Mouse (Mus musculus) forebrain, embryonic 13.5 days (tissue): Measurements from ENCODE around the gene Irgc1. TPM values are rescaled to one million over a fixed set of nuclear protein-coding genes. Genes with fewer than 3 reads are reported as not detected.

ENCODE experiments used
- ATAC-seq: fragments of 200-750 bp; cut with Nextera tagmentation; 2 replicates; pipeline ENCODE4 v1.8.0; 2017
- H3K27ac ChIP-seq: fragments of 300-500 bp; sonication (generic); 2 replicates; pipeline ENCODE4 v1.5.1; 2015; ENCODE audit warnings: inconsistent platforms, mild to moderate bottlenecking, moderate library complexity
- H3K27me3 ChIP-seq: fragments of 300-500 bp; sonication (generic); 2 replicates; pipeline ENCODE4 v1.6.1; 2015; ENCODE audit warnings: mild to moderate bottlenecking, inconsistent platforms
- H3K36me3 ChIP-seq: fragments of 300-500 bp; sonication (generic); 2 replicates; pipeline ENCODE4 v1.6.1; 2015; ENCODE audit warnings: mild to moderate bottlenecking, inconsistent platforms; ENCODE audit not compliant: poor library complexity, severe bottlenecking
- H3K4me1 ChIP-seq: fragments of 300-500 bp; sonication (generic); 2 replicates; pipeline ENCODE4 v1.6.1; 2015; ENCODE audit warnings: inconsistent platforms
- H3K4me2 ChIP-seq: fragments of 300-500 bp; sonication (generic); 2 replicates; pipeline ENCODE4 v1.6.1; 2015; ENCODE audit warnings: inconsistent platforms, mild to moderate bottlenecking, moderate library complexity
- H3K4me3 ChIP-seq: fragments of 300-500 bp; sonication (generic); 2 replicates; pipeline ENCODE4 v1.5.1; 2015; ENCODE audit warnings: mild to moderate bottlenecking, inconsistent platforms
- H3K9ac ChIP-seq: fragments of 300-500 bp; sonication (generic); 2 replicates; pipeline ENCODE4 v1.6.1; 2015; ENCODE audit warnings: mild to moderate bottlenecking, inconsistent platforms
- H3K9me3 ChIP-seq: fragments of 300-500 bp; sonication (generic); replicated peaks from 2 replicates; pipeline ENCODE4 v1.6.1; 2016; ENCODE audit warnings: inconsistent platforms
- WGBS: fragments of 180-500 bp; shearing (Covaris S2); methylation state at CpG from one replicate; pipeline ENCODE4 v1.1.7; 2015; 5-methylcytosine and 5-hydroxymethylcytosine counted together
- polyA plus RNA-seq: library from polyadenylated mRNA; unstranded; fragments of >200 nt; fragmentation: Nextera tagmentation; extraction: Ambion mirVana; gene quantifications from 2 replicates; pipeline ENCODE4 v1.2.1, GENCODE M21; 2015

Gene Irgc1
- polyA plus RNA-seq, 1 experiment from 2014 or later, result 0.15 TPM

DNA sequence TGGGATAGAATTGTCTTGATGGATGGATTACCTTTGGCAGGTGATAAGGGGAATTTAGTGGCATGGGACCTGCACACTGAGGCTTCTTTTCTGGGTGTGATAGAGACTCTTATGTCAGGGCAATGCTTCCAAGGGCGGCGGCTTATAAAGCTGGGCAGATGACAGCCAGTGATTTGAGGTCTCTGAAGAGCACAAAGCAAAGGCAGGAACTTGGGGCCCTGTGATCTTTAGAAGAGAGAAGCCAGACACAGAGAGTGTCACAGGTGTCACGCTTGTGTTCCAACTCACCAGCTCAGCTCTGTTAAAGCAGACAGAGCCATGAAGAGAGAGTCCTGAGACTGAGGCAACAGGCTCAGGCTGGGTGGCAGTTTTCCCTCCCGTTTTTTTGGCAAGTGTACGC, 15.8 kb upstream of the Irgc1 start:
- Histone ChIP-seq H3K9me3 (peaks cover 4% of the 10 kb centered on the region), H3K36me3 (no peaks in the 10 kb centered on the region), H3K27me3 (peaks cover 6% of the 10 kb centered on the region; the same call in 1 of the 2 replicates), H3K4me3 (no peak overlapping the region), H3K9ac (no peak overlapping the region), H3K4me1 (peaks cover 4% of the 10 kb centered on the region; the same call in 1 of the 2 replicates), H3K27ac (no peak overlapping the region), H3K4me2 (no peak overlapping the region)
- WGBS, result 83% methylated on average over 5 of the region's 5 CpGs
- ATAC-seq, result no peak

DNA sequence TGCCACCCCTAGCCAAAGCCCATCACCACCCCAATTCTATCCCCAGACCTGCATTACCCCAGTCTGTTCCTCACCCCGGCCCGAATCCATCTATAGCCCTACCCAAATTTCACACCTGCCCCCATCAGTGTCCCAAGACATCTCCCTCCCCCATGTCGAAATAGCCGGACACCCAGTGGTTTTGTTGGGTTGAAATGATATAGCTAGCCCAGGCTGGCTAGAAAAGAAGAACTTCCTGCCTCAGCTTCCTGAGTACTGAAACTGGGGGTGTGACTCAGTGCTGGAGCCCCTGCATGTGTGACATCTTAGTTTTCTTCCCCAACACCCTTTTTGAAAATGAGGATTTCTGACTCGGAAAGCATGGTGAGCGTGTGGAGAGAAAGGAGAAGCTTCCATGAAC, 14.7 kb upstream of the Irgc1 start:
- Histone ChIP-seq H3K27me3 (peaks cover 11% of the 10 kb centered on the region; the same call in 1 of the 2 replicates), H3K4me3 (no peak overlapping the region), H3K4me2 (no peak overlapping the region), H3K27ac (no peak overlapping the region), H3K36me3 (no peaks in the 10 kb centered on the region), H3K4me1 (peaks cover 9% of the 10 kb centered on the region), H3K9me3 (peaks cover 4% of the 10 kb centered on the region), H3K9ac (no peak overlapping the region)
- 95% methylated on average over 6 of the region's 6 CpGs for WGBS
- ATAC-seq, result no peak

DNA sequence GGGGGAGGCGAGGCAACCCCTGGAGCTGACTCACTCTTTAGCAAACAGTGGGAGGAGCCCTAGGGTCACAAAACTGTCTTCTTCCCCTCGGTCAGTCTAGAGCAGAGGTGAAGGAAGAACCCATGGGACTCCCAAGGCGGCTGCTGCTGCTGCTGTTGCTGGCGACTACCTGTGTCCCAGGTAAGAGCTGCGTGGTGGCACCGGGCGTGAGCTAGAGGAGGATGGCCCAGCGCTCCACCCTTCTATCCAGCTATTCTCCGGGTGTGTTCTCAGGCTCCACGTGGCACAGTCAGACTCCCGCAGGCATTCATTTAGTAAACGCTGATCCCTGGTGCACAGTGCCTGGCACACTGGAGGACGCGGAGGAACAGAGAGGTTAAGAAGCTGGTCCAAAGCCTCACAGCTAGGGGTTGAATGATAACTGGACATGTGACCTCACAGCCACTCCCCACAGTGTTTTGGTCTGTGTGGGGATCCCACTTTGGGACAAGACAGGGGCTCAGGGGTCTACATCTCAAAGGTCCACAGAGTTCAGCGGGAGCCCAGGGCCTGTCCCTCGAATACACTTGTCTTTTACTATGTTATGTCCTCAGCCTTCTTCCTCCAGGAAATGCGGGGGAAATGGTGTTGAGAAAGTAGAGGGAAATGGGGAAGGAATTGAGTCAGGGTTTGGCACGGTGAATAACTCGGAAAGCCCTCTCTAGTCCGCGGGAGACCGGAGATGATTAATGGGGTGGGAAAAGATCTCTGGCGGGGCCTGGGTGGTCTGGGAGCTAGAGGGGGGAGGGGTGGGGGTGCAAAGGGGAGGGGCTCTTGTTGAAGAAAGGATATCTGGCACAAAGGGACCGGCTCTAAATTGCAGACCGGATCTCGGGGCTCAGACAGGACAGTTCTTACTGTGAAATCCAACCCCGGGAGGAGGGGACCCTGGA, 10.6 kb upstream of the Irgc1 start, which contains the start of gene Plaur:
Gene Plaur, plus strand, starts transcription at position 97 of the 932 bp plus-strand sequence.
- no peaks in the 10 kb centered on the region for H3K9me3 ChIP-seq
- no peak within 1 kb of the TSS for H3K4me3 ChIP-seq
- H3K4me2 ChIP-seq, result peak within 1 kb of the TSS; percentile 19; the same call in 1 of the 2 replicates
- H3K36me3 ChIP-seq, result no peaks in the 10 kb centered on the region
- H3K4me1 ChIP-seq, result peaks cover 9% of the 10 kb centered on the region
- no peak within 1 kb of the TSS for H3K9ac ChIP-seq
- WGBS, result 7% methylated on average over 25 of the region's 27 CpGs
- H3K27me3 ChIP-seq, result peaks cover 16% of the 10 kb centered on the region; the same call in 1 of the 2 replicates
- ATAC-seq, result peak; percentile 24; the same call in 1 of the 2 replicates
- H3K27ac ChIP-seq, result no peak within 1 kb of the TSS

DNA sequence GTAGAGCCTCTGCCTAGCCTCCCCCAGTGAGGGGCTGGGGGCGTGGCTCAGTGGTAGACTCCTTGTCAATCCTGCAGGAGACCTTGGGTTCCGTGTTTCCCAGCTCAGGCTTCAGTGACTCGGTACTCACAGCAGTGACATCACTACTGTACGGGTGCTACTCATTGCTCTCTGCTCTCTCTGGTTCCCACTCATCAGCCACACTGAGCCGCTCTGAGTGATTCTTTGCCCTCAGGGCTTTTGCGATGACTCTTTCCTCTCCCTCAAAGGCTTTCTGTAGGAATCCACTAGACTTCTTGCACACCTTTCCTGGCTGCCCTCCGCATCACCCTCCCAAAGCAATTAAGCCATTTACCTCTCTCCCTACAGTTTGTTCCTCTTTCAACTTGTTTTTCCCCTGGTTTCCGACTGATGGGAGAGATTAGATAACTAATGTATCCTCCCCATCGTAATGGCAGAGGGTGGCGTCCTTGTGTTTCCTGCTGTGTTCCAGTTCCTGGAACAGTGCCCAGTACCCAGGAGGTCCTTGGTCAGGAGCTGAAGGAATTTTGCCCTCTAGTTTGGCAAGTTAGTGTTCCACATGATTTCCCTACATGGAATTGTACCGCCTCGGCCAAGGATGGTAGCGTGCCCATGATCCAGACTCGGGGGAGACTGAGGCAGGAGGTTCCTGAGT, 9.4 kb upstream of the Irgc1 start:
- Histone ChIP-seq H3K4me3 (no peak overlapping the region), H3K4me1 (peaks cover 9% of the 10 kb centered on the region), H3K27me3 (peaks cover 16% of the 10 kb centered on the region; the same call in 1 of the 2 replicates), H3K4me2 (no peak overlapping the region), H3K9me3 (no peaks in the 10 kb centered on the region), H3K36me3 (no peaks in the 10 kb centered on the region), H3K9ac (no peak overlapping the region), H3K27ac (no peak overlapping the region)
- 75% methylated on average over 14 of the region's 14 CpGs for WGBS
- ATAC-seq, result no peak

DNA sequence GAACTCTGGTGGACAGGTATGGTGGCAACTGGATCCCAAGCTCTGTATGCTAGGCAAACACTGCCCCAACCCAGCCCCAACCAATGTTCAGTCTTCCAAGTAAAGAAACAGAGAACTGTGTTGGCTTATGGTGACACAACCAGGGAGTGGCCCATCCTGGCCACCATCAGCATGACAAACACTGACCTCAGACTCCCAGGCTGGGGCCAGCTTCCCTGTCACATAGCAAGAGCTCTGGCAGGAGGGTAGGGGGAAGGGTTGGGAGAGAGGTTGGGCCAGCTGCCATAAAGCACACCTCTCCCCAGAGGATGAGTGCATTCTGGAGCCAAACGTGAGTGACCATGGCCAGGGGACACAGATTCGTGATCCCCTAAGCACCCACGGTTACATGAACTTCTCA, 7.7 kb upstream of the Irgc1 start:
- Histone ChIP-seq H3K36me3 (no peaks in the 10 kb centered on the region), H3K9ac (no peak overlapping the region), H3K4me1 (peaks cover 9% of the 10 kb centered on the region), H3K27ac (no peak overlapping the region), H3K9me3 (no peaks in the 10 kb centered on the region), H3K4me3 (no peak overlapping the region), H3K4me2 (no peak overlapping the region), H3K27me3 (peaks cover 16% of the 10 kb centered on the region; the same call in 1 of the 2 replicates)
- 72% methylated on average over 3 of the region's 3 CpGs for WGBS
- no peak for ATAC-seq

DNA sequence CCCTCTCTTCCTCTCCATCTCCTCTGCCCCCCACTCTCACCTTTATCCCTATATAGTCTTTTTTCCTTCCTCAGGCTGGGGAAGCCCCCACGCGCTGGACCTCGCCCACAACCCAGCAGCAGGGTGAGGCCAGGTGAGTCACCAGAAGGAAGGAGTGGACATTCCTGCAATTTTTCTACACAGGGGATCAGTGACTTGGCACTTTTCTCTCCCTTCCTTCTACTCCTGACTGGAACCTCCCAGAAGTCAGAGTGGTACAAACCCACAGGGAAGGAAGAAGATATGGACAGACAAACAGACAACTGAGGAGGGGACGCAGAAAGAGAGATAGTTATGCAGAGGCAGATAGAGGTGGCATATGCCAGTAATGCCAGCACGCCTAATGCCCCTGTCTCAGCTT, 7.3 kb upstream of the Irgc1 start:
- Histone ChIP-seq H3K27ac (no peak overlapping the region), H3K9me3 (no peaks in the 10 kb centered on the region), H3K36me3 (no peaks in the 10 kb centered on the region), H3K4me1 (peaks cover 9% of the 10 kb centered on the region), H3K27me3 (peaks cover 16% of the 10 kb centered on the region; the same call in 1 of the 2 replicates), H3K9ac (no peak overlapping the region), H3K4me3 (no peak overlapping the region), H3K4me2 (no peak overlapping the region)
- no peak for ATAC-seq
- WGBS, result 80% methylated on average over 5 of the region's 5 CpGs

DNA sequence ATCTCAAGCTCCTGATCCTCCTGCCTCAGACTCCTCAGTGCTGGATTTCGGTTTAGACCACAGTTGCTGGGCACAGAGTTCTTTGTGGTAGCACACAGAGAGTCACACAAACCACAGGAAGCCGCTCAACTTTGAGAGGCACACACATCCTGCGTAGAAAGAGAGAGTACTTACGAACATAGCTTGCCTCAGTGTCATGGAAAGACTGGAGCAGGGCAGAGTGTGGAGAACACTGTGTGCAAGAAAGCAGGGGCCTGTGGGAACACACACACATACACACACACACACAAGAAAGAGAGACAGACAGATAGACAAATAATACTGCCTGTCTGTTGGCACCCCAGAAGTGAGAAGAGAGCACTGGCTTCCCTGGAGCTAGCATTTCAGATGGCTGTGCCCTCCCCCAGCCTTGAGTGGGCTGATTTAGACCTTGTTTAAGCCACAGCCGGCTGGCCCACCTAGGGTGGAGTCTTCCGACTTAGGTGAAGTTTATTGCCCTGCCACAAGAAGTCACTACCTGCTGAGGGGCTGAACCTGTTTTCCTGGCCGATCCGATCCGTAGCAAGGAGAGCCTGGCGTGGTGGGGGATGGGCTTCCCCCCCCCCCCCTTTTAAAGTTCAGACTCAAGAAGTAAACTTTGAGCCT, 5.8 kb upstream of the Irgc1 start:
- H3K36me3 ChIP-seq, result no peaks in the 10 kb centered on the region
- no peaks in the 10 kb centered on the region for H3K9me3 ChIP-seq
- H3K4me2 ChIP-seq, result no peak overlapping the region
- no peak overlapping the region for H3K27ac ChIP-seq
- ATAC-seq, result no peak
- peaks cover 5% of the 10 kb centered on the region for H3K4me1 ChIP-seq
- 79% methylated on average over 10 of the region's 10 CpGs for WGBS
- no peak overlapping the region for H3K4me3 ChIP-seq
- H3K9ac ChIP-seq, result no peak overlapping the region
- H3K27me3 ChIP-seq, result peaks cover 11% of the 10 kb centered on the region; the same call in 1 of the 2 replicates

DNA sequence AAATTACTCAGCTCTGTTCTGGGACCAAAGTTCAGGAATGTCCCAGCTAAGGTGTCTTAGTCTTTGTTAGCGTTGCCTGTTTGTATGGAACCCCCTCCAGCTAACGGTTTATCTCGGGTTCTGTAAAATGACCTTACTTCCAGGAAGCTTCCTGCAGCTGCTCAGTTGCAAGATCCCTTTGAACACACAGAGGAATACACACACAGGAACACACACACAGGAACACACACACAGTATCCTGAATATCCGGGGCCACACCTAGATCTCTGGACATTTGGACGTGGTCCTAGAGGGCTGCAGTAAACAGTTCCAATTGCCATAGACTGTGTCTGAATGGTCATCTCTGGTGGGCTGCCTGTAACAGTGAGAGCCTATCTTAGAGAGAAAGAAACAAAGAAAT, 3.6 kb upstream of the Irgc1 start:
- Histone ChIP-seq H3K4me2 (no peak overlapping the region), H3K4me1 (no peaks in the 10 kb centered on the region), H3K36me3 (no peaks in the 10 kb centered on the region), H3K9ac (no peak overlapping the region), H3K27me3 (peaks cover under 1% of the 10 kb centered on the region; the same call in 1 of the 2 replicates), H3K27ac (no peak overlapping the region), H3K4me3 (no peak overlapping the region), H3K9me3 (no peaks in the 10 kb centered on the region)
- WGBS, result 86% methylated on average over 5 of the region's 5 CpGs
- no peak for ATAC-seq

DNA sequence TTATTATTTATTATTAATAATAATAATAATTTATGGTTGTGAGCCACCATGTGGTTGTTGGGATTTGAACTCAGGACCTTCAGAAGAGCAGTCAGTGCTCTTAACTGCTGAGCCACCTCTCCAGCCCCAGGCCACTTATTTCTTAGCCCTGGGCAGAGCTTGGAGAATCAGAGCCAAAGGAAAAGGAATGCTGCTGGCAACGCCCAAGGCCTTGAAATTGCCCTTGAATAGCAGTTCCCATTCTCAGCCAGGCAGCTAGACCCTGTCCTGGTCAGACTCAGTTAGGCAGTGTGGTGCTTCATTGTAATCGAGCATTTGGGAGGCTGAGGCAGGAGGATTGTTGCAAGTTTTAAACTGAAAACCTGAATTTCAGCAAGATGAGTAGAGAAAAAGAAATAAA, 2.1 kb upstream of the Irgc1 start:
- H3K4me1 ChIP-seq, result no peaks in the 10 kb centered on the region
- H3K27ac ChIP-seq, result no peak overlapping the region
- WGBS, result 84% methylated on average over 2 of the region's 2 CpGs
- no peaks in the 10 kb centered on the region; the same call in 1 of the 2 replicates for H3K27me3 ChIP-seq
- no peak overlapping the region for H3K4me2 ChIP-seq
- H3K36me3 ChIP-seq, result no peaks in the 10 kb centered on the region
- H3K4me3 ChIP-seq, result no peak overlapping the region
- H3K9ac ChIP-seq, result no peak overlapping the region
- H3K9me3 ChIP-seq, result no peaks in the 10 kb centered on the region
- ATAC-seq, result no peak

DNA sequence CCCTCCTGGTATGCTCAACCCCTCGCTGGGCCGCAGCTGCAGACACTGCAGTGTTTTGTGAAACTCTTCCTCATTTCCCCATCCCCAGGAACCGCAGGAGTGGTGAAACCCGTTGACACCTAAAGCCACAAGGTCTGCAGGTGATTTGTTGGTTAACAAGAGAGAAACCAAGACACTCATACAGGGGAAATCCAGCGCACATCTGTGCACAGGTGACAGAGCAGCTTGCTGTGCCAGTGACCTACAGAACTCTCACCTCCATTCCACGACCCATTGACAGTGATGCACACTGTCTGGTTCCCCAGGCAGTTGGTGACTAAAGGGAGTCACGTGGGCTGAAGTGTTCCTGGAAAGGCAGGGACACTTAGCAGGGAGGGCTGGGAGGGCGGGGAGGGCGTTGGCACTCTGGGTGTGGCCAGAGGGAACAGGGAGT, 1.5 kb downstream of the Irgc1 start:
- no peaks in the 10 kb centered on the region; the same call in 1 of the 2 replicates for H3K27me3 ChIP-seq
- H3K4me3 ChIP-seq, result no peak overlapping the region
- ATAC-seq, result no peak
- no peak overlapping the region for H3K9ac ChIP-seq
- H3K9me3 ChIP-seq, result no peaks in the 10 kb centered on the region
- H3K27ac ChIP-seq, result no peak overlapping the region
- WGBS, result 68% methylated on average over 8 of the region's 9 CpGs
- H3K4me2 ChIP-seq, result no peak overlapping the region
- H3K36me3 ChIP-seq, result no peaks in the 10 kb centered on the region
- H3K4me1 ChIP-seq, result no peaks in the 10 kb centered on the region

DNA sequence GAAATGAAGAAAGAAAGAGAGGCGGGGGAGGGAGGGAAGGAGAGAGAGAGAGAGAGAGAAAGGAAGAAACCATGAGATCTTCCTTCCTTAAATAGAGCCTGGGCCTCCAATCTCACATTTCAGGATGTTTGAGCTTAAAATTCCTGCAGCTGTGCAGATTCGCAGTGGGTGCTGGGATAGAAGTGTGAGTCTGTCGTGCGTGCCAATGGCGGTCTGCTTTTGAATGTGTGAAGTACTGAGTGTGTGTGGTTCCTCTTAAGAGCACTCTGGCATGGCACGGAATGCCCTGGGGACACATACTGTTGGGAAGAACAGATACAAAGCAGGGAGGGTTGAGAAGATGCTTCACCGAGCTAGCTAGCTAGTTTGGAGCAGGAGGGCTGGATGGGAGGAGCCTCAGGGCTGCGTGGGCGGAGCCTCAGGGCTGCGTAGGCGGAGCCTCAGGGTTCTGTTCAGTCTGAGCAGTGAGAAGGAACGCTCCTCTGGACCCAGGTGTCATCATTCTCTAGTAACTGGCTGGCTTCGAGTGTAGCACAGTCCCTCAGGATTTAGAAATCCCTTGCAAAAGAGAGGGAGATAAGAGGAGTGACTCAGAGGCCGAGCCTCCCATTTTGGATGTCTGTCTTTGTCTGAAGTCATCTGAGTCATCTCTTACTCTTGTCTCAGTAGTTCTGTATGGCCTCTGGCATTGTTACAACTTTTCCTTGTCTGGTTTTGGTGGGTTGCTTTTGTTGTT, 3.1 kb downstream of the Irgc1 start:
- no peaks in the 10 kb centered on the region for H3K4me1 ChIP-seq
- no peaks in the 10 kb centered on the region for H3K9me3 ChIP-seq
- H3K4me3 ChIP-seq, result no peak overlapping the region
- no peaks in the 10 kb centered on the region for H3K36me3 ChIP-seq
- no peak overlapping the region for H3K9ac ChIP-seq
- H3K27ac ChIP-seq, result no peak overlapping the region
- no peak overlapping the region for H3K4me2 ChIP-seq
- ATAC-seq, result no peak
- H3K27me3 ChIP-seq, result no peaks in the 10 kb centered on the region; the same call in 1 of the 2 replicates
- WGBS, result 68% methylated on average over 14 of the region's 14 CpGs
